Mouse (Mus musculus): ENCODE measurements at regions not wholly inside any gene's neighbourhood (a gene's known extent, or its start where the extent isn't known, plus 50 kb on each side); places are given as distances from the start of the nearest gene placed in this dataset.

DNA sequence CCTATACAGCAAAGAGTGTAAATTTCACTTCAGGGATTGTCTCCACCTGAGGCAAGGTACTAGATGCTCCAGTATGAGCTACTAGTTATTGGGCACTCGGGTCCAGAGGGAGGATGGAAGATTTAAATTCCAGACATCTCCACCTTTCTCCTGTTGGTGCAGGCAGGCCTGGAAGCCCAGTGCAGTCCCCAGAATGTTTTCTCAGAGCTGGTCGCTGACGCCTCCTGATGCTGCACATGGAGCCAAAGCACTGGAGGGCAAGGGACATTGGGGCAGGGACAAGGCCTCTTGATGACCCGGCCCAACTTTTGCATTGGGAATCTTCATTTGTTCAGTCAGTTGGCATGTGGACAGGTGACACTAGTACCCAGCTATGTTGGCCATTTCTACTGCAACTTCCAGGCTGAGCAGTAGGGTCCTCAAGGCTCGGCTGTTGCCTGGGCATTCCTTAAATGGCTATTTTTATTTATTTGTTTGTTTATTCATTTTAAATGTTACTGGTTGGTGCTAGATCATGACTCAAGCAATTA is 147.4 kb upstream of the Syt13 start:
- TF ChIP-seq GATA1 (IDR thresholded peaks at IDR 0.05; ENCODE audit: borderline replicate concordance, low read length) (no peak), FLI1 (IDR thresholded peaks at IDR 0.05; ENCODE audit: low read length) (no peak)

Measured in megakaryocyte, embryonic 14.5 days (primary cell).